Mouse (Mus musculus) natural killer cell, adult 2 months (primary cell): ENCODE results near the gene Lca5l.
"Not testable (repeated sequence)": the region's sequence is repeated elsewhere in the genome, so short reads cannot be mapped to it uniquely, and the experiment has no call there.

Experiments
- DNase-seq, 2 experiments: peaks; one replicate each; pipeline ENCODE4 v3.0.0; 2022; ENCODE audit warnings: low spot score in 2 of 2

The Lca5l gene

GRCm38 (mm10) chr16:96168837-96169236, 23.2 kb downstream of the Lca5l start:
- no peak for DNase-seq

- no peak for DNase-seq
These were observed 26.3 kb downstream of the Lca5l start for GRCm38 (mm10) chr16:96165723-96166264.

GRCm38 (mm10) chr16:96161336-96161735, 30.7 kb downstream of the Lca5l start:
- no peak for DNase-seq

- no peak for DNase-seq
These were observed 31.1 kb downstream of the Lca5l start for GRCm38 (mm10) chr16:96160927-96161326.

GRCm38 (mm10) chr16:96159794-96160346, 32.2 kb downstream of the Lca5l start:
- DNase-seq: no peak

GRCm38 (mm10) chr16:96159091-96159731, 32.9 kb downstream of the Lca5l start:
- peak; percentile 12 to 29 for DNase-seq

- no peak for DNase-seq
These were observed 33.5 kb downstream of the Lca5l start for GRCm38 (mm10) chr16:96158511-96159080.

GRCm38 (mm10) chr16:96157171-96157570, 34.9 kb downstream of the Lca5l start:
- DNase-seq: no peak

GRCm38 (mm10) chr16:96156019-96156418, 36.1 kb downstream of the Lca5l start:
- no peak for DNase-seq

- no peak for DNase-seq
These were observed 37.6 kb downstream of the Lca5l start for GRCm38 (mm10) chr16:96154476-96154875.

- DNase-seq: peak; percentile 38 to 73
These were observed 40.5 kb downstream of the Lca5l start for GRCm38 (mm10) chr16:96151551-96151950.

GRCm38 (mm10) chr16:96150995-96151394, 41.1 kb downstream of the Lca5l start:
- DNase-seq: no peak

GRCm38 (mm10) chr16:96149311-96149710, 42.8 kb downstream of the Lca5l start:
- no peak for DNase-seq

GRCm38 (mm10) chr16:96148834-96149233, 43.2 kb downstream of the Lca5l start:
- DNase-seq: no peak

GRCm38 (mm10) chr16:96145814-96146213, 46.3 kb downstream of the Lca5l start:
- DNase-seq: no peak

- DNase-seq: peak; percentile 99 to 100
These were observed 46.8 kb downstream of the Lca5l start, which contains the start of gene Wrb for GRCm38 (mm10) chr16:96145110-96145800. Wrb (plus strand) TSS chr16:96145407.

- DNase-seq: not testable (repeated sequence)
These were observed 47.3 kb downstream of the Lca5l start for GRCm38 (mm10) chr16:96144748-96145109.

- no peak for DNase-seq
These were observed 63.6 kb downstream of the Lca5l start for GRCm38 (mm10) chr16:96128466-96128865.

- DNase-seq: peak; percentile 73 to 92
These were observed 64.3 kb downstream of the Lca5l start, which contains the start of gene Hmgn1 for GRCm38 (mm10) chr16:96127657-96128344. Hmgn1 (minus strand) TSS chr16:96127729.

GRCm38 (mm10) chr16:96127288-96127656, 64.8 kb downstream of the Lca5l start:
- no peak for DNase-seq

GRCm38 (mm10) chr16:96126684-96127171, 65.3 kb downstream of the Lca5l start:
- DNase-seq: peak in 1 of 2 experiments; percentile 4
